Mouse (Mus musculus) kidney, adult 18-20 months (tissue): ENCODE results near the gene Myl4.
A peak's percentile ranks its signal among the peaks of the same experiment; 100 is the strongest.

Source experiments
- DNase-seq: peaks from one replicate; pipeline ENCODE4 v3.0.0; 2021

Gene Myl4

DNA sequence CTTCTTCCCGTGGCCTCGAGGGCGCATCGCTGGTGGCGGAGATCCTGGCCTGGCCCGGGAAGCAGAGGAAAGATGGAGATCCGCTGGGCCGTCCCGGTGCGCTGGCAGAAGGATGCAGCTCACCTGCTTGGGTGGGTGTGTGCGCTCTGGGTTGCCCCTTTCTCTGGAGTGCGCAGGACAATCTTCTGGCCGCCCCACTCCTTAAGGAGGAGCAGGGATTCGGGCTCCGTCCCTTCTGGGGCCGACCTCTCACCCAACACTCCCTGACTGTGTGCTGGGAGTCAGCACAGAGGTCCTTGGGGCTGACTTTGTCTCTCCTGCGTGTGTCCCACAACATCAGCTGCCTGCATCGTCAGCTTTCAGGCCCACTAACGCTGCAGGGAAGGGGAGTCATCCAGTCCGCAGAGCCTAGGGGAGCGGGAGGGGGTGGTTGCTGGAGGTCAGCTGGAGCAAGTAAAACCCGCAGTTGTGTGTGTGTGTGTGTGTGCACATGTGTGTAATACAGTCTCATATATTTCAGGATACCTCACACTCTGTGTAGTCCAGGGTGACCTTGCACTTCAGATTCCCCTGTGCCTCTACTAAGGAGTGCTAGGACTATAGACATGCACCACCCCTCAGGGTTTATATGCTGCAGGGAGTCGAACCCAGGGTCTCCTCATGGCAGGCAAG lies 57.9 kb downstream of the Myl4 start:
- DNase-seq = no peak

DNA sequence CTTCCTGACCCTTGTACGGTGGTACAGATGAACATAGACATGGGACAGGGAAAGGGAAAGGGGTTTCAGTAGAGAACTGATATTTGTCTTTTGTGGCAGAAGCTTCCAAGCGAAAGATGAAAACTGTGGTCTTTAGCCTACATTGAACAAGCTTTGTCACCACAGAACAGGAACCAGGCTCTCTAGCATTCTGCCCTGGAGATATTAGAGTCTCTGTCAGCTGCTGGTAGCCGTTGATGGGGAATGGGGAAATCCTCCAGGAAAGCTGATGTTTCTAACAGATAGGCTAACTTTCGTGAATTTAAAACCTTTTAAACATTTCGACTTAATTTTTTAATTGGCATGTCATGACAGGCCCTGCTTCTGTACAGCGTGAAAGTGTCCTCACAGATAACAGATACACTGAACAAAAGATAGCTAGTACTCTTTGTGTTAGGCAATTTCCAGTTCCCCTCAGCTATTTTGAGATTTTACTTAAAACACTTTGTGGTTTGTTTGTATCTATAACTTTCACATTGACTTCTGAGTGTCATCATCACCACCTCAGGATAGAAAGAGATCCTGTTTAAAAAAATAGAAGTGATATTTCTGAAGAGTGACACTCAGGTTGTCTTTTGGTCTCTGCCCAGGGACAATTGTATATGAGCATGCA lies 58.7 kb downstream of the Myl4 start:
- DNase-seq = no peak

DNA sequence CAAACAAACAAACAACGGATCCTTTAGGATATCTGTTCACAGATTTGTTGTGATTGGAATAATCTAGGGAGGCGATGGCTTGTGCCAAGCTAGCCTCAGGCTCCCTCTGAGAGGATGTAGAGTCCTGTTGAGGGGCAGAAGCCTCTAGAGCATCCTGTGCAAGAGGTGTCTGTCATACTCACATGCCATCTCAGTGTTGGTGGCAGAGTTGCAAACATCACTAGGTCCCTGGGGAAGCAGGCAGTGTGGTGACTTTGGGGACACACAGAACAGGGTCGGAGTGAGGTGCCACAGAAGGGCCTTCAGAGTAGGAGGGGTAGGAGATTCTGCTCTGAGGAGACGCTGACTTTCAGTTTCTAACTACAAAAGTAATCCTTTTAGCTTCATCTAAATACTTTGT lies 59.3 kb downstream of the Myl4 start:
- no peak for DNase-seq

DNA sequence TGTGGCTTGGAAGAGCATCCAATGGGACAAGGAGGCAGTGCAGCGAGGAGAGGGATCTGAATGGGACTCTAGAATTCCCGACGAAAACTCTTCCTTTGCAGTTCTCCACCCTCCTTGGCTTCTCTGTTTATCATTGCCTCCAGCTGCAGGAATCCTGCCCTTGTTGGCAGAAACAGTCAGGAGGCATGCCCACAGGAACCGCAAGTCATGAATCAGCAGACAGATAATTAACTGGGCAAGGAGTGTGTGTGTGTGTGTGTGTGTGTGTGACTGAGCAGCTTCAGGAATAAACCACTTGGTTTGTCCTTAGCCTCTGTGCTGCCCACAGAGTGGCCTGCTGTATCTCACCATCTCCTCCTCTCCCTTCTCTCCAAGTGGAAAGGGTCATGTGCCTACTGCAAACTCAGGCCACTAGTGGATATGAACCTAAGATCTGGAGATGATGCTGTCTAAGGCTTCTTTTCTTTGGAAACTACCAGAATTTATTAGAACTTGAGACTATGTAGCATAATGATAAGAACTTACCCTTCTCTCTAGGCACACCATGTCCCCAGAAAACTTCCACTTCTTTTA lies 61.2 kb downstream of the Myl4 start:
- DNase-seq = no peak

DNA sequence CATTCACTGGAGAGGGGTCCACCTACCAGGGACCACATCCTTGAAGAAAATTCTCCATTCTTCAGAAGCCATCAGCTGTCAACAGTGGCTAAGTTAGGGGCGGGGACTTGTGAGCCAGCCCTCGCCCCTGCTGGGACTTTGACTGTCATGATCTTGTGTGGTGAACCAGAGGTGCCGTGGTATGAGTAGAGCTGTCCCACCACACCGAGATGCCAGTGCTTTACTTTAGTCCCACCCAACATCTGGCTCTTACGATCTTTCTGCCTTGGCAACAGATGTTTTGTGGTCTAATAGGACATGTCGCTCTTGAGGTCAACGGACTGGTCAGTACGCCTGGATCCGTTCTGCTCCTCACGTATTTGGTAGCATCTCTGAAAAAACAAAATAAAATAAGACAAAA lies 63.1 kb downstream of the Myl4 start:
- no peak for DNase-seq

DNA sequence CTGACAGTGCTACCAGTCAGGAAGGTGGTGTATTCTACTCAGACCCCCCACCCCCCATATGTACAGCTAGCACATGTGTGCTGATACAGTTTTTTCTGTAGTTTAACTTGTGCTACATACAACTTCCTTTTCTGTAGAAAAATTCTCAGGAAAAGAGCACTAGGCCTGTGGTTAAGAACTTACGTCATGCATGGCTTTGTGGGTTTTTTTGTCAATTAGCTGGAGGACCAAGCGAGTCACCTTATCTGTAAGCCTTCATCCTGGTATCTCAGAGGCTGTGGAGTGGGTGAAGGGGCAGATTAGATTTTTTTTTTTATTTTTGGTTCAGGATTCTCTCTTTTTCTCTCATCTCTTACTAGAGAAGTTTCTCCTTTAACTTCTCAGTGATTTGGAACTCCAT lies 63.7 kb downstream of the Myl4 start:
- no peak for DNase-seq

DNA sequence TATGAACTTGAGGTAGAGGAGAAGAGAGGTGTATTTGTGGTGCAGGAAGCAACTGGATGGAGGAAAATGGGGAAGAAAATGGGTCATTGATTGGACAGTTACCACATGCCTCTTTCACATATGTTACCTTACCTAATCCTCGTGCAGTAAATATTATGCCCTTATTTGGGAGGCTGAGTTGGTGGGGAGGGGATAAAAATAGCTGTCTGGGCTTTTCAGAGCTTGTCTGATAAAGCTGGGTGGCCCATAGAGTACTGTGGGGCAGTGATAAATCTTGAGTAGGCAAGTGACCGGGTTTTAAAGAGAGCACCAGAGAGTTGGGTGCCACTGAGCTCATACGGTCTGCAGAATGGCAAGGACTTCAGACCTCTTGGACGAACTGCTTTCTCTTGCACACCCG lies 65.7 kb downstream of the Myl4 start:
- no peak for DNase-seq

DNA sequence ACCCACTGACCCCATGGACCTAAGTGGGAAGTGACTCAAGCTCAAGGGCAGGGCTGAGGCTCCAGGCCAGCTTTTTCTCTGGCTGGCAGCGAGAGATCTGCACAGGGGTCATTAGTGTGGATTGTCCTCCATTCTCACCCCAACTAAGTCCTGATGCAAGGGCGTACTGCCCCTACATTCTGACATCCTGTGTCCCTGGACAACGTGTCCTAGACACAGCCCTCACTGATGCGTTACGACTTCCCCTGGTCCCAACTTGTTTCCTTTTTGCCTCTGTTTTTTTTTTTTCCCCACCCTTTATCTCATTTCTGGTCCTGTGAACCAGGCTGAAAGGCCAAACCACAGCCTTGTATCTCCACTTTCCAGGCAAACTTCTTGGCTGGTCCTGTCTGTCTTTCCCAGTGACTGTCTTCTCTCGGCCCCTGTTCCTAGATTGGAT lies 68.2 kb downstream of the Myl4 start:
- DNase-seq = peak; percentile 32

DNA sequence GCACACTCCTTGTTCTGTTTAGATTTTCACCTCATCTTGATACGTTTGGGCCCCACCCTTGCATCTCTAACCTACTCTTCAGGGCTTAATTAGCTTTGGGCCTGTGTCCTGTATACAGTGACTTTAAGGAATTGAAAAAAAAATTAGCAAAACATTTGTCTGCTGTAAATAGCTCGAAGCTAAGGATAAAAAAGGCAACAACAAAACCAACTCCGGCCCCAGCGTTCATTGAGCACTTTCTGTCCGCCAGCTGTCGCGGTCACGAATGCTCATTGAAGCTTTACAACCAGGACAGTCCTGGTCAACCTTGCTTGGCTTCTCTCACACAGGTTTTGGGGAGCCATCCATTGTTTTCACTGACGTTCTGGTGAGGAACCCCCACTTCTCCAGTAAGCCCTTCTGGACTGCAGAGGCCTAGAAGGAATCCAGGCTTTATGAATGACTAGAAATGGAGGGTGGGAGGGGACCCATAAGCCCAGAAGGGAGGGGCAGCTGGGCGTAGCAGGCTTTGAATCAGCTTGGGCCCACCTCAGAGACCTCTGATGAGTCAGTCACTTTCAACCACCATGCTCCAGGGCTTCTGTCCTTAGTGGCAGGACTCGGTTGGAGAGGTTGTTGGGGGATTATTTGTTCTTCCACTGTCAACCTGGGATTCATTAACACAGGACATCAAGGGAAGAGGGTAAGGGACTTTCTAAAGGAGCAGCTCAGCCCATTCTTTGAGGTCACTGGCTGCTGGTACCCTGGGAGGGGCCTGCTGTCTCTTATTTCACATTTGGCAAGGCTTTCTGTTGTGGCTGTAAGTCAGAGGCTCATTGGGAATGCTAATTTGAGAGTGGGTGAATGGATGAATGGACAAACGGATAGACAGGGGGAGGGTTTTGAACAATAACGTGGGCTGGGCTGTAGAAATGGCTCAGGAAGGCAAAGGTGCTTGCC lies 68.9 kb downstream of the Myl4 start:
- no peak for DNase-seq

DNA sequence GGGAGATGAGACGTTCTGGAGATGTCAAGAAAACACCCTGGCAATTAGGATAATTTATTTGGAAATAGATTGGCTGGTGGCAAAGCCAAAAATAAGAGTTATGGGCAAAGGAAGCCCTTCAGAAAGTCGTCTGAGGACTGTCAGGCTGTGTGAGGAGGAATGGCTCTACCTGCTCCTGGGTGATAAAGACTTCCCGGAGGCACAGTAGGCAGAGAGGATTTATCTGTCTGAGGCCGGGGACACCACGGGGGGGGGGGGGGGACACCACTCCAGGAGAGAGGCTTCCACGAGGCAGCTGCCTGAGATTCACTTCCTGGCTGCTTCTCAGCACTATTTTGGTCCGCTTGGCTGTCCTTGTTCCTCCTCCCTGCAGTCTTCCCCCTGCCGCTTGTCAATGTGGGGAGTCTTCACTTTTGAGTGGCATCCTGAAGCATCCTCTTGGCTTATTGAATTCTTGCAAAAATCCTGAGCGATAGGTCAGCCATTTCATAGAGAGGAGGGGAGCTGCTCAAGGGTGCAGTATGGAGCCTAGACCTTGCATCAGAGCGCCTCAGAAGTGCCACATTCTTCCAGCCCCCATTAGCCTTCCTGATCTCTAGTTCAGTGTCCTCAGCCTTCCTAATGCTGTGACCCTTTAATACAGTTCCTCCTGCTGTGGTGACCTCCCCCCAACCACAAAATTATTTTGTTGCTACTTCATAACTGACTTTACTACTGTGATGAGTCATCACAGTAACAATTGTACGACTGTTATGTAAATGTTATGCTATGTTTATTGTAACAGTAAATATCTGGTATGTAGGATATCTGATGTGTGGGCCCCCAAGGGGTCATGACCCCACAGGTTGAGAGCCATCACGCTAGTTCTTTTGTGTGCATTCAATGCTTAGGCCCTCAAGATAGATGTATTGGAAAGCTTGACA lies 71.8 kb downstream of the Myl4 start:
- DNase-seq = no peak

DNA sequence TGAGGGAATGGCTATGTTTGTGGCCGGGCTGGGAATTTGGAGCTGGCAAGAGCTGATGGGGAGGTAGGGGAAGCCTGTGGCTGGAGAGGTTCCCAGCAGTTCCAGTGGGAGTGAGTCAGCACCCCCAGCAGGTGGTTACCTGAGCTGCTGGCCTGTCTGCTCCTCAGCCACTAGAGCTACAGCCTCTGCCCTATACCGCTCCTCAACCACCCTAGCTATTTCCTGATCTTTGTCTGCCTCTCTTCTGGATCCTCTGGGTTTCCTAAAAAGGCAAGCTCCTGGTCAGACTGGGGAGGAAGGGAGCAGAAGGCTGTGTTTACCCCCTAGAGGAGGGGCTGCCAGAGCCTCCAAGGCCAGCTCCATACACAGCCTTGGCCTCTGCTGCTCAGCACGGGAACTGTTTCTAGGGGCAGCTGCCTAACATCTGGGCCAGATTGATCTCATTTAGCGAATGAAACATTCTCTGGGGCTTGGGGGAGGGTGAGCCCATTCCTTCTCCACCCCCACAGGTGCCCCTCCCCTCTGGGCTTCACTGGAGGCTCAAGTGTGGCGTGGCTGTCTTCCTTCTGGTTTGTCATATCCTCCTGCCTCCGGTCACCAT lies 74.4 kb downstream of the Myl4 start:
- peak; percentile 28 for DNase-seq

DNA sequence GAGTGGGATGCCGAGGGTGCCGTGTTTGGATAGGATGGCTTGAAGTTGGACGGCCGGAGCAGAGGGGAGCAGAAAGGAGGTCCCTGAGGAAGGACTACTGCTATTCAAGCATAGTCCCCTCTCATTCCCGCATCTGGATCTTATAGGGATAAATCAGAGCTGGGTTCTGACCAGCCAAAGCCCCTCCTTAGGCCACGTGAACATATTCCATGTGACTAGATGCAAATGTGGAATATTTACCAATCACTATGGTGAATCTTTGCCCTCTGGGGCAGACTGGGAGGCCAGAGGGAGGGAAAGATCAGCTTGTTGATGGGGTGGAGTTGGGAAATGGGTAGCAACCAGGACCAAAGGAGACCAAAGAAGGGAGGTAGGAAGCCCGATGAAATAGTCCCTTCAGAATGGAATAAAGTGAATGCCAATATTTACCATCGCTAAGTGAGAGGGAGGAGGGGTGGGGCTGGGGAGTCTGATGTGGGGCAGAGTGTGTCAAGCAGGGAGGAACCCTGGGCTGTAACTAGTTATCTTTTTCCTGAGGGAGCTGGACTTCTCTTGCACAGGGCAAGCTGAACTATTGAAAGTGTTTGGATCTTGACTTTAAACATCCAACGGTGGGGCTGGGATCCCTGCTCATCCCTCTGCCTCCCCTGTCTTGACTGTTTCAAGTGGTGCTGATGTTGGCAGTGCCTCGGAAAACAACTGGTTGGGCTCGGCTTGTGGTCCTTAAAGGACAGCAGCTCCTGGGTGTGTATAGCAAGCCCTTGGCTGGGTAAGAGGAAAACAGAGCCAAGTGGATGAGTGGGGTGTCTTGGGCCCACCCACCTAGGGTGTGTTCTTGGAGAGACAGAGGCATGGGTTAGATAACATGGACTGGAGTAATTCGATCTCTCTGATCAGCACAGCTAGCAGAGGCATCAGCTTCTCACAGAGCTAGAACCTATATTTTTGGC lies 75.3 kb downstream of the Myl4 start:
- no peak for DNase-seq

DNA sequence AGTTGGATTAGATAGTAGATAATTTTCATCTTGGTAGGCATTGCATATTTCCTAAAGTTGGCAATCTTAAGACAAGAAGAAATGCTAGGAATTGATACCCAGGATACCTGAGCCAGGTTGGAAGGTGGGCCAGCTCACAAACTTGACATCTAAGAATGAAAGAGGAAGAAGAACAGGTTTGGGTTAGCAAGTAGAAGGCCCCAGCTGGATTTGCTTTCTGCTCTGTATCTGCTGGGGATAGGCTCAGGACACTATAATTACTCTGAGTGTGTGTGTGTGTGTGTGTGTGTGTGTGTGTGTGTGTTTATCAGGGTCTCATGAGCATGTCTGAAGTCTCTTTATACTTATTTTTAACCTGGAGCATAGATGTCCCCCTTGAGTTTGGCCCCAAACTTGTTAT lies 76.2 kb downstream of the Myl4 start:
- no peak for DNase-seq

DNA sequence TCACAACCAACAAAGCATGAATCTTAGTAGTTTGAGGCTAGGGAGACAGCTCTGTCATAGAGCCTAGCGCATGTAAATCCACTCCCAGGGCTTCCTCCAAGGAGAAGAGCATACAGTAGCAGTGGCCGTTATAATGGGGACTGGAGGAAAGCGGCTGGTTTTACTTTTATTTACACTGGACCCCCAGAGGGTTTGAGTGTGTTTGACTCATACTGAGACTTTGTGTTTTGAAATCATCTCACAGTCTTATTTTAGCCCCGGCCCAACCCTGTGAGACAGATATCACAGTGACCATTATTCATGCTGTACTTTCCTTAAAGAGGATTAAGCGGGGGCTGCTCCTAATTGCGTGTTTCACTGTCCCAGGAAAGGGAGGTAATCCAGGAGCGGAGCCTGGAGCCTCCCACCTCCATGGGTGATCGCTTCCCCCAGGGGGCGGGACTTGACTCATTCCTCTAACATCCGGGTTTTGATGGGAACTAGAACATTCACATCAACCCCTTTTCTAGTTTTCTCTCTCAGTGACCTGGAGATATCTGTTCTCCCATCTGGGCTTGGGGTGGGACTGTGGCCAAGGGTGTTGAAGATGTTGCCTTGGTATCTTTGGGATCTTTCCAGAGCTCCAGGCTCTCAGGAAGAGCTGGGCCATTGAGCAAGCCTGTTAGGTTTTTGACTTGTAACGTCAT lies 77.3 kb downstream of the Myl4 start:
- DNase-seq = no peak

DNA sequence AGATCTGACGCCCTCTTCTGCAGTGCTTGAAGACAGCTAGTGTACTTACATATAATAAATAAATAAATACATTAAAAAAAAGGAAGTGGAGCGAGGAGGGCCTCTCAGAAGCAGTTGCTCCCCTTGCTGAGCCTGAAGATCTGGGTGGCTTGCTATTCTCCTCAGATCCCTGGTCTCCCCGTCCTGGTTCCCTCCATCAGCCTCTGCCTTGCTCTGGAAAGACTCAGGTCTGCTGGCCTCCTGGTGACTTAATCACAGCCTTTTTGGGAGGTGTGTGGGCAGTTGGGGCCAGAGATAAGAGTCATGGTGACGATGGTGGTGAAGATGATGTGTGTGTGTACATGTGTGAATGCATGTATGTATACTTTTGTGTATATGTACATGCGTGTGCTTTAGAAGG lies 78.1 kb downstream of the Myl4 start:
- DNase-seq = no peak

DNA sequence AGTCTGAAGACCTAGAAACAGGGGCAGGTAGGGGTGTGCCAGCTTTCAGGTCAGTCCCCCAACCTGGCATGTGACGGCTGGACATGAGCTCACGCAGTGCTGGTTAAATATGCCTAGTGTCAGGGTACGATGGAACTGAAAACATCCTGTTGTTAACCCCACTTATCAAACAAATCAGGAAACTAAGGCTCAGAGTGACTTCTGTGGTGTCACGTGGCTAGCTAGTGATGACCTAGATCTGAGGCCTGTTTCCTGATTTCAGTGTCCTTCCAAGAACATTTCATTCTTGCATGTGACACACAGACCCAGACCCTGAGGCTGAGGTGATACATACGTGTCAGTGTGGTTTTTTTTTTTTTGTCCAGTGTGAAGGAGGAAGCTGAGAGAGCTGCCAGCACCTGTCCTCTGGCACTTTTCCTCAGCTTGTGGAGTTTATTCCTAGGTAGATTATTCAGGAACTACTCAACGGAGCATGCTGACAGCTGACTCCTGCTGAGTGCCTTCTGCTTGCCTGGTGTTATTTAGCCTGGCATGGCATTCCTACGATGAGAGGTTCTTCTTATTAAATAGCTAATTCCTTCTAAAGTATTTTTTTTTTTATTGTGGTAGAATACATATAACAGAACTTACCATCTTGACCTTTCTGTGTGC lies 79.8 kb downstream of the Myl4 start:
- no peak for DNase-seq

DNA sequence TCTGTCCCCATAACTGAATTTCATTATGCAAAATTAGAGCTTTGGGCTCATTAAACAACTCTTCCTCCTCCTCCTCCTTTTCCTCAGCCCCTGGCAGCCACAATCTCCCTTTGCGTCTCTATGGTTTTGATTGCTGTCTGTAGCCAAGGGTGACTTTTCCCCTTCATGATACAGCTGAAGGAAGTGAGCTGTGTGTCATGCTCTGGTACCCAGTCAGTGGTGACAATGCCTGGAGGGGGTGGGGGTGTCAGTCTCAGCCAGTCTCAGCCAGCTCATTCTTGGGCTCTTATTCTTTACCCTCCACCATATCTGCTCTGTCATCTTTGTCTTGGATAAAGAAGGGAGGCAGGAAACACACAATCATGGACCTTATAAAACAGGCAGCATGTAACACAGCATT lies 80.8 kb downstream of the Myl4 start:
- no peak for DNase-seq

DNA sequence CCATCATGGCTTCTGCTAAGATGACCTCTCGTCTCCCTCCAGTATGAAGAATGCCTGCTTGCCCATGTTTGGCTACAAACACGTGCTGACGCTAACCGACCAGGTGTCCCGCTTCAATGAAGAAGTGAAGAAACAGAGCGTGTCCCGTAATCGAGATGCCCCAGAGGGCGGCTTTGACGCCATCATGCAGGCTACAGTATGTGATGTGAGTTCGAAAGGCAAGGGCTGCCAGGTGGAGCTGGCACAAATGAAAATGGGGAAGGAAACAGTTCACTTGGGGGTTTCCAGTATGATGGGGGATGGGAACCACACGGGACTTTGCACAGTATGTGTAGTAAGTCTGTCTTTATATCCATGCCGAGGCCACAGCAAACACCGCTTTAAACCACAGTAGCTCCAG lies 86.5 kb downstream of the Myl4 start:
- no peak for DNase-seq

DNA sequence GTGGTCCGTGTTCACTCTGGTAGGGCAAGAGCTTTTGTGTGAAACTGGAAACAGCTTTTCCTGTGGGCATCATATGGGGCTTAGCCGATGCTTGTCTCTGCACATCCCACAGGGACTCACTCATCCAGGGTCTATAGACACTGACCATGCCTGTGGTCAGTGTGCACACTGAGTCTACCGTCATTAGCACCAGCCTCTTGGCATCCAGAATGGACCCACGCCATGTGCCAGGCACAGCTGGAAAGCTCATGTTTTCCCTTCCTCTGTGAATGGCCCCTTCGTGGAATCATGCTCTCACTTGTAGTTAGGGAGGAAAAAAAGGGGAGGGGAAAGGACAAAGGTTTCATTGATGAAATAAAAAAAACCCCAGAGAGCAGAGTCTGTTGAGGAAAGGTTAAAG lies 87.5 kb downstream of the Myl4 start:
- DNase-seq = no peak

DNA sequence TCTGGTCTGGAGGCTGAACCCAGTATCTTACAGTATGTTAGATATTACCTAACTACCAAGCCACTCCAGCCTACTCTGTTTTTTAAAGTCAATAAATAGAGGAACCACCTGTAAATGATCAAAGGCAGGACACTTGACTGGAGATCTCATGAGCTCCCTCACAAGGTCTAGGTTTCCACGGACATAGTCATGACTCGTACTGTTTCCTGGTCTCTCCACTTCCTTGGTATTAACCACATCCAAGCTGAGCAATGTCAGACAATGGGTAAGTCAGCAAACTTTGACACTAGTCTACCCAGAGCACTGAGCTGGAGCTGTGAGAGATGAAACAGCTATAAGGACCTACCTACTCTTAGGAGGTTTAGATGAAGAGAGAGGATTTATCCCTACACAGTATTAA lies 88.4 kb downstream of the Myl4 start:
- no peak for DNase-seq
